Mouse (Mus musculus) right cerebral cortex, postnatal 14 days (tissue): ENCODE measurements around the gene Epha6.

Experiments
- DNase-seq: peaks from one replicate; pipeline ENCODE4 v3.0.0; 2022

Gene Epha6

DNA sequence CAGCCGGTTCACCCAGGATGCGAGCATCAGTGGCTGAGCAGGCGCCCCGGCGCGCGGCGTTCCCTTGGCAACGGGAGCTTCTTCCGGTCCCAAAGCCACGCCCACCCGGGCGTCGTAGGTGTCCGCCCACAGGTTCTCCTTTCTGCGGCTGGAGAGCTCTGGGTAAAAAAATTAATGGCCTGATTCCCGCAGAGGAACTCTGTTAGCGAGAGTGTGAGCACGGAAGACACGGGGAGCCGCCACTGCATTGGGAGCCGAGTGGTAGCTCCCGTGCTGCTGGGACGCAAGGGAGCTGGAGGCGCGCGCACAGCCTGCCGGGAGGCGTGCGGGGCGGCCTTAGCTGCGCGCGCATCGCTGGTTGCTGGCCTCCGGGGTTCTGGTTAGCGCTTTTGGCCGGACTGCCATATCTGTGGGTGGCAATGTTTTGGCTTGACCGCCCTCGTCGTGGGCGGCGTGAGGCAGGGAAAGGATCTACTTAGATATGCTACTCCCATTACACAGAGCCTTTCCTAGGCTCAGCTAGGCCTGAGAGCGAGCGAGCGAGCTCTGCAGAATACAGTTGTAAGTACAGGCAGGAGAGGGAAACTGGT lies 966.1 kb downstream of the Epha6 start, which contains the start of gene Arl6:
Gene Arl6, minus strand, starts transcription at position 290 of the 590 bp plus-strand sequence.
- DNase-seq: peak; percentile 96

DNA sequence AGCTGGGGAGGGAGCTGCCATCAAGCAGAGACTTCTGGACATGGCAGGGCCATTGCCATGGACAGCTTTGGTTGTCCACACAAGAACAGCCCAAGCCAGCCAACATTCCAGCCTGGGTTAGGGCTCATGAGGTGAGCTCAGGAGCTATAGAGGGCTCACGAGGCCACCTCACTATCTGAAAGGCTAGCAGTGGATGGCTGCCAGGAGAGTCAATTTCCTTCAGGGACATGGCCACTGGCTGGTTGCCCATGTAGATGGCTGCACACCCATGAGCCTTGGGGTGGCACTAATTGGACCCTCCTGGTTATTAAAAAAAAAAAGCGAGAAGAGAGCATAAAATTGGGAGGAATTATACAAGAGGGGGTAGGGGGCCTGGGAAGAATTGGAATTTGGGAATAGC lies 970.7 kb downstream of the Epha6 start:
- DNase-seq: no peak

DNA sequence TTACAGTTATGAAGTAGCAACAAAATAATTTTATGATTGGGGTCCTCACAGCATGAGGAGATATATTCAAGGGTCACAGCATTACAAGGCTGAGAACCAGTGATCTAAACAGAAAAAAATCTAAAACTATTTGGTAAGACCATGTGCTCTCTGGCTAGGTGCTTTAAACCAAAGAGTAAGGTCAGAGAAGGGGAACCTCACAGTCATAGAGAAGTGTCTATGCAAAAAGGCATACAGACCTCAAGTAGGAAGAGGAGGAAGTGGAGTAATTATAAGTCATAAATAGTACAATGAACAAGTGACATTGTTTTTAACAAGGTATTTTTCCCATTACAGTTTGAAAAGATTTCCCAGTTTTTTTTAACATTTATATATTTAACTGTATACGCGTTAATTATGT lies 983.8 kb downstream of the Epha6 start:
- no peak for DNase-seq

DNA sequence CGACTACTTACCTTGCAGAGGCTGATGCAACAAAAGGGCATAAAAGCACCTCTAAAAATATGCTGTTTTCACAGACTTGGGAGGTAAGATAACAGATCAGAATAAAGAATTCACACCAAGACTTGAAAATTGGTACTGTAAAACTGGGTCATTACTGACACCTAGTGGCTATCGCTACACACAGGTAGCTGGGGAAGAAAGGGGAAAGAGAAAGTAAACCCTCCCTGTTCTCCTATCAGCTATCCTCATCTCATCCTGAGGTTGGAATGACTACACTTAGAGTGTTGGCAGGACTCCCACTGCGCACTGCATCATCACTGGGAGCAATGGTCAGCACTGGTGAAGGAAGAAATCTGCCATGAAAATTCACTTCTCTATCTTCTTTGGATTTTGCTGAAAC lies 988.2 kb downstream of the Epha6 start:
- DNase-seq: no peak

DNA sequence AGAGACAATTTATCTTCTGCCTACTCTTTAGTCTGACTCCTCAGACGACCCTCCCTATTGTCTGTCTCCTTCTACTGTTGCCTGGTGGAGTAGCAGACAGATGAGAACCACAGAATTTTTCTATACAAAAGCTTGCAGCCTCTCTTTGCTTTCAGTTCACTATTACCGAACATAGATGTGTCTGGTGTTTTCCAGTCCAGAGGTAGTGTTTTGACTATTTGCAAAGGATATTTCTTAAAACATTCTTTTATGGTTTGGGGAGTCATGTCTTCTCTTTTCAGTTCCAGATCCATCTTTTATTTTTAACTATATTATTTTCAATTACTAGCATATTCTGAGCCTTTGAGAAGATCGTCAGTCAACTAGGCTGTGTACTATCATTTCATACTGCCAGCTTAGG lies 989.7 kb downstream of the Epha6 start:
- no peak for DNase-seq

DNA sequence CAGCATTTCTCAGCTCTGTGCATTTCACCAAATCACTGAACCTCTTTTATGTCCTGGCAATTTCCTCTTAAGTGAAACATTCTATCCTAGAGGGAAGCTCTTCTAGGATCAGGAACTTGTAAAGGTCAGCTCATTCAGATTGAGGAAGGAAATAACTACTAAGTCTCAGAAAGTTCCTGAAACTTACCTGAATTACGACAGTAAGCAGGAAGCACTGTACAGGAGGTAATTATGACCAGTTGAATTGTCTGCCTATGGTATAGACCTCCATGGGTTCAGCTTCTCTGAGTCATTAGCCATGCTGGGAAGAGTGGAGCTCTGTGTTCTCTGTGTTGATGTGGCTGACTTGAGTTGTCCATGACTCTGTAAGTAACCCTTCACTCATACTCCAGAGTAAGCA lies 994.6 kb downstream of the Epha6 start:
- no peak for DNase-seq

DNA sequence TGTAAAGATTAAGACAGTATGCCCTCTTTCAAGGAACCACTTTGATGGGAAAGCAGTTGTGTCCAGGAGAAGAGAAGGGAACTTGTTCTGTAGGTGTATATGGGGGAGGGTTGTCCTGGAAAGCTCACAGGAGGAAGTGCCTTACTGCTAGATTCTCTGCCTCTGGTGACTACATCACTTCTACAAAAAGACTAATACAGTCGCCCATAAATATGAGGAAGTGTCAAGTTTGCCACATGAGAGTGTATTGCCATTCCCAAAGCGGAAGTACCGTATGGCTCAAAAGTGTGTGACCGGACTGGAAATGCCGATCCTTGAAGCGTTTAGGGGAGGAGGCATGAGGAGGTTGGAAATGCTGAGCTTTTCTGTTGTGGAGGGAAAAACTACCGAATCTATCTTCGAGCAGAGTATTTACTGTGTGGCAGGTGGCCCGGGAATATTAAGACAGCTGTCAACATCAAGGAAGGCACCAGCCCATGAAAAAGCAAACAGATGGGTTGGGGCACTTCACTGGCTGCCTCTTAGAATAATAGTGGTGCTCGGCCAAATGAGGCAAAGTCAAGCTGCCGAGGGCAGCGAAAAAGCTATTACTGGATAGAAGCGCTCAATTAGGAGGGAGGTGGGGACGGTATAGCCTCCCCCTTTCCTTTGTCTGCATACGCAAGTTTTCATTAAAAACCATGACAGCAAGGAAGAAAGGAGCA lies 1001.1 kb downstream of the Epha6 start:
- no peak for DNase-seq
